Mouse (Mus musculus) MEL (cell line): Measurements from ENCODE around the gene Hist1h3b. TPM values are rescaled to one million over a fixed set of nuclear protein-coding genes. Genes with fewer than 3 reads are reported as not detected.
A peak's percentile ranks its signal among the peaks of the same experiment; 100 is the strongest.

Experiments used
- DNase-seq: peaks from one replicate; pipeline ENCODE4 v3.0.0; 2011; ENCODE audit warnings: low read depth, low spot score
- H3K27ac ChIP-seq: 2 replicates; pipeline ENCODE4 v1.5.1; 2012; ENCODE audit warnings: low read depth, mild to moderate bottlenecking, control low read depth, low read length, moderate library complexity; ENCODE audit not compliant: control insufficient read depth
- H3K27me3 ChIP-seq, 2 experiments: fragments of 150-350 bp in 1 of 2; sonication (generic) in 1 of 2; 2 replicates each; pipeline ENCODE4 v1.6.1; 2012; ENCODE audit warnings: low read length in 2 of 2, mild to moderate bottlenecking in 2 of 2, improper control_type of control experiment in 1 of 2, moderate library complexity in 1 of 2; ENCODE audit not compliant: insufficient read depth in 2 of 2, control insufficient read depth in 1 of 2
- H3K36me3 ChIP-seq, 2 experiments: 2 replicates each; pipeline ENCODE4 v1.6.1; 2012 to 2014; ENCODE audit warnings: low read length in 2 of 2, improper control_type of control experiment in 1 of 2, inconsistent platforms in 1 of 2, mild to moderate bottlenecking in 1 of 2; ENCODE audit not compliant: insufficient read depth in 2 of 2, control insufficient read depth in 1 of 2
- H3K4me1 ChIP-seq, 2 experiments: fragments of 150-350 bp in 1 of 2; sonication (generic) in 1 of 2; 2 replicates each; pipeline ENCODE4 v1.6.1; 2012; ENCODE audit warnings: low read length in 2 of 2, improper control_type of control experiment in 1 of 2, mild to moderate bottlenecking in 1 of 2; ENCODE audit not compliant: insufficient read depth in 2 of 2, control insufficient read depth in 1 of 2
- H3K4me3 ChIP-seq, 2 experiments: fragments of 150-350 bp in 1 of 2; sonication (generic) in 1 of 2; 2 replicates each; pipeline ENCODE4 v1.5.1; 2012; ENCODE audit warnings: low read depth in 2 of 2, low read length in 2 of 2, mild to moderate bottlenecking in 2 of 2, moderate library complexity in 2 of 2, control low read depth in 1 of 2, improper control_type of control experiment in 1 of 2; ENCODE audit not compliant: control insufficient read depth in 1 of 2, insufficient read depth in 1 of 2
- H3K79me2 ChIP-seq: 2 replicates; pipeline ENCODE4 v1.6.1; 2012; ENCODE audit warnings: mild to moderate bottlenecking, low read length, moderate library complexity; ENCODE audit not compliant: control insufficient read depth, poor library complexity, insufficient read depth
- H3K9ac ChIP-seq: 2 replicates; pipeline ENCODE4 v1.6.1; 2012; ENCODE audit warnings: low read depth, mild to moderate bottlenecking, control low read depth, low read length, moderate library complexity; ENCODE audit not compliant: control insufficient read depth, poor library complexity, severe bottlenecking
- H3K9me3 ChIP-seq: fragments of 150-350 bp; sonication (generic); replicated peaks from 2 replicates; pipeline ENCODE4 v1.6.1; 2012; ENCODE audit warnings: mild to moderate bottlenecking, low read length, improper control_type of control experiment, moderate library complexity; ENCODE audit not compliant: insufficient read depth
- BHLHE40 ChIP-seq: IDR thresholded peaks from 2 replicates; pipeline ENCODE4 v1.6.1; 2012; ENCODE audit warnings: low read depth, mild to moderate bottlenecking, inconsistent platforms, low read length, improper control_type of control experiment, borderline replicate concordance
- CTCF ChIP-seq, 3 experiments: IDR thresholded peaks in 2 of 3; conservative IDR thresholded peaks in 1 of 3; 2 replicates each; pipeline ENCODE4 v1.5.1; 2011 to 2012; ENCODE audit warnings: low read length in 3 of 3, low read depth in 2 of 3, mild to moderate bottlenecking in 2 of 3, improper control_type of control experiment in 1 of 3, inconsistent platforms in 1 of 3, mixed read lengths in 1 of 3, moderate library complexity in 1 of 3; ENCODE audit not compliant: control insufficient read depth in 1 of 3, insufficient read depth in 1 of 3, poor library complexity in 1 of 3, severe bottlenecking in 1 of 3
- ETS1 ChIP-seq: IDR thresholded peaks from 2 replicates; pipeline ENCODE4 v1.6.1; 2012; ENCODE audit warnings: low read depth, mild to moderate bottlenecking, inconsistent platforms, low read length, improper control_type of control experiment, moderate library complexity
- JUND ChIP-seq: IDR thresholded peaks from 2 replicates; pipeline ENCODE4 v1.6.1; 2011; ENCODE audit warnings: low read depth, mild to moderate bottlenecking, improper control_type of control experiment, low read length
- KAT2A ChIP-seq: conservative IDR thresholded peaks from 2 replicates; pipeline ENCODE4 v1.6.1; 2012; ENCODE audit warnings: low read depth, low read length, improper control_type of control experiment, inconsistent platforms
- MYB ChIP-seq: IDR thresholded peaks from 2 replicates; pipeline ENCODE4 v1.6.1; 2011; ENCODE audit warnings: mild to moderate bottlenecking, low read depth, low read length, improper control_type of control experiment
- POLR2A ChIP-seq, 2 experiments: IDR thresholded peaks; 2 replicates each; pipeline ENCODE4 v1.6.1; 2011 to 2012; ENCODE audit warnings: low read length in 2 of 2, mild to moderate bottlenecking in 2 of 2, control low read depth in 1 of 2, improper control_type of control experiment in 1 of 2, low read depth in 1 of 2, moderate library complexity in 1 of 2; ENCODE audit not compliant: control insufficient read depth in 1 of 2, insufficient read depth in 1 of 2, poor library complexity in 1 of 2
- POLR2AphosphoS5 ChIP-seq: IDR thresholded peaks from 2 replicates; pipeline ENCODE4 v1.6.1; 2012; ENCODE audit warnings: low read depth, borderline replicate concordance, mild to moderate bottlenecking, inconsistent platforms, low read length, moderate library complexity, mixed read lengths
- RCOR1 ChIP-seq: IDR thresholded peaks from 2 replicates; pipeline ENCODE4 v1.6.1; 2012; ENCODE audit warnings: low read depth, mild to moderate bottlenecking, inconsistent platforms, low read length, improper control_type of control experiment
- SMC3 ChIP-seq: IDR thresholded peaks from 2 replicates; pipeline ENCODE4 v1.6.1; 2011; ENCODE audit warnings: low read depth, low read length, improper control_type of control experiment
- TAL1 ChIP-seq: IDR thresholded peaks from 2 replicates; pipeline ENCODE4 v1.6.1; 2012; ENCODE audit warnings: mild to moderate bottlenecking, inconsistent platforms, low read length, moderate library complexity, mixed read lengths
- TBP ChIP-seq: IDR thresholded peaks from 2 replicates; pipeline ENCODE4 v1.8.0; 2011; ENCODE audit warnings: low read depth, low read length, improper control_type of control experiment
- USF2 ChIP-seq, 2 experiments: IDR thresholded peaks; 2 replicates each; pipeline ENCODE4 v1.6.1; 2011 to 2012; ENCODE audit warnings: improper control_type of control experiment in 2 of 2, low read length in 2 of 2, borderline replicate concordance in 1 of 2, inconsistent platforms in 1 of 2, low read depth in 1 of 2, mild to moderate bottlenecking in 1 of 2; ENCODE audit not compliant: insufficient read depth in 1 of 2
- polyA plus RNA-seq, 2 experiments: library from polyadenylated mRNA; stranded (reverse) in 1 of 2; unstranded in 1 of 2; fragments of >175 nt in 1 of 2; fragments of >200 nt in 1 of 2; gene quantifications; 2 replicates each; pipeline versions ENCODE4 v1.2.1 to v1.2.4; 2012; ENCODE audit warnings: low replicate concordance in 2 of 2, low read depth in 1 of 2; ENCODE audit not compliant: insufficient read length in 2 of 2, insufficient read depth in 1 of 2, missing spikeins in 1 of 2
- total RNA-seq: library from RNA; depleted of rRNA; stranded (reverse); fragments of 300-350 nt; gene quantifications from 2 replicates; pipeline ENCODE4 v1.2.3, GENCODE M21; 2012

Hist1h3b gene
- total and polyA plus RNA-seq, 3 experiments: 6.6 to 1,725 TPM; not detected in 1

GRCm38 (mm10) chr13:23764324-23765171 lies 12.5 kb downstream of the Hist1h3b start:
- no peaks in the 10 kb centered on the region for H3K27me3 ChIP-seq
- H3K79me2 ChIP-seq: no peaks in the 10 kb centered on the region; the same call in 1 of the 2 replicates
- H3K4me1 ChIP-seq: peaks cover 6 to 17% of the 10 kb centered on the region in 2 experiments
- TF ChIP-seq POLR2A (IDR thresholded peaks at IDR 0.05; ENCODE audit: control insufficient read depth in 1 of 2, insufficient read depth in 1 of 2, low read depth in 1 of 2, low read length in 2 of 2, poor library complexity in 1 of 2): peak; percentile 75 to 83
- peak; percentile 51; the same call in 1 of the 2 replicates for TF ChIP-seq TAL1
- no peak for TF ChIP-seq SMC3
- TF ChIP-seq KAT2A: no peak
- peak; percentile 68; the same call in 1 of the 2 replicates for TF ChIP-seq POLR2AphosphoS5
- TF ChIP-seq RCOR1: no peak
- TF ChIP-seq ETS1: no peak
- H3K9ac ChIP-seq: peak overlapping the region; percentile 85
- peak overlapping the region; percentile 93 for H3K27ac ChIP-seq
- DNase-seq: peak; percentile 88
- H3K9me3 ChIP-seq: no peaks in the 10 kb centered on the region
- H3K36me3 ChIP-seq: peaks cover 0 to 30% of the 10 kb centered on the region in 2 experiments; a peak in 2 of 4 replicates
- peak overlapping the region; percentile 5 to 41 for H3K4me3 ChIP-seq

- peak overlapping the region; percentile 85 for H3K9ac ChIP-seq
- no peak for TF ChIP-seq TBP
- TF ChIP-seq CTCF (IDR thresholded peaks at IDR 0.05 in 2 of 3, conservative IDR thresholded peaks at IDR 0.05 in 1 of 3; ENCODE audit: control insufficient read depth in 1 of 3, insufficient read depth in 1 of 3, low read depth in 2 of 3, low read length in 3 of 3, poor library complexity in 1 of 3, severe bottlenecking in 1 of 3): no peak
- no peak for TF ChIP-seq BHLHE40
- peak; percentile 75 for TF ChIP-seq TAL1
- no peak for TF ChIP-seq USF2 (IDR thresholded peaks at IDR 0.05; ENCODE audit: borderline replicate concordance in 1 of 2, insufficient read depth in 1 of 2, low read depth in 1 of 2, low read length in 2 of 2)
- TF ChIP-seq ETS1: no peak
- TF ChIP-seq JUND: no peak
- TF ChIP-seq MYB: no peak
- peaks cover 0 to 27% of the 10 kb centered on the region in 2 experiments; a peak in 2 of 4 replicates for H3K36me3 ChIP-seq
- H3K27me3 ChIP-seq: no peaks in the 10 kb centered on the region
- H3K27ac ChIP-seq: peak overlapping the region; percentile 93
- peaks cover 6 to 18% of the 10 kb centered on the region in 2 experiments for H3K4me1 ChIP-seq
- DNase-seq: peak; percentile 85
- no peaks in the 10 kb centered on the region; the same call in 1 of the 2 replicates for H3K79me2 ChIP-seq
- H3K9me3 ChIP-seq: no peaks in the 10 kb centered on the region
- peak overlapping the region in 1 of 2 experiments; percentile 41; a peak in 2 of 4 replicates for H3K4me3 ChIP-seq
Observed at GRCm38 (mm10) chr13:23765172-23765513, 13.1 kb downstream of the Hist1h3b start.
